Mouse (Mus musculus) ES-Bruce4 (cell line): ENCODE measurements around the gene Ctnna2.

Source experiments
- CTCF ChIP-seq: IDR thresholded peaks from one replicate; pipeline ENCODE4 v1.8.1; 2011; ENCODE audit warnings: low read depth, low read length
- EP300 ChIP-seq: IDR thresholded peaks from 2 replicates; pipeline ENCODE4 v1.6.1; 2011; ENCODE audit warnings: low read depth, low read length; ENCODE audit not compliant: insufficient read depth
- POLR2A ChIP-seq: IDR thresholded peaks from one replicate; pipeline ENCODE4 v1.8.1; 2011; ENCODE audit warnings: low read length; ENCODE audit not compliant: insufficient read depth

DNA sequence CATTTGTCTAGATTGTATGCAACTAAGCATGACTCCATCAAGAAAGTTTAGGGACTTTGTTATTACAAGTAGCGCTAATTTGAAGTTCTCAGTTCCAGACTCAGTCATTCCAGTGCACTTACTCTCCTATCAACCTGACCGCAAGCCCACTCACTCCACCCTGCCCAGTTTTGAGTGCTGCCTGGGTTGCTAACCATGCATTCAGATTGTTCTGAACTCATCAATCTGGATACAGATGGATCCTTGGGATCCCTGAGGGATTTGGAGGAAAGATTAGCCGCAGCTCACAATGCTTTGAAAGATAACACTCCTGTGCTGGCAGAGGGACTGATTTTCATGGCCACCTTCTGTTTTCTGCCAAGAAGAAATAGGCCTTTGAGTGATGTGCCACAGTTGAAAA is 168.5 kb downstream of the Ctnna2 start:
- TF ChIP-seq CTCF: no peak
- no peak for TF ChIP-seq POLR2A
- no peak for TF ChIP-seq EP300
